Mouse (Mus musculus) layer of hippocampus, postnatal 36 days (tissue): Measurements from ENCODE around the gene Trp73. TPM values are rescaled to one million over a fixed set of nuclear protein-coding genes. Genes with fewer than 3 reads are reported as not detected.

Source experiments
- DNase-seq, 2 experiments: peaks; one replicate each; pipeline ENCODE4 v3.0.0; 2022
- total RNA-seq, 2 experiments: library from RNA; stranded (reverse); gene quantifications; 2 replicates each; pipeline ENCODE4 v1.2.3; 2021

Gene Trp73
- total RNA-seq, 2 experiments from 2014 or later = 1.6 to 3.1 TPM

- DNase-seq = no peak
Observed at GRCm38 (mm10) chr4:154028646-154029045, 111.4 kb downstream of the Trp73 start.

DNA sequence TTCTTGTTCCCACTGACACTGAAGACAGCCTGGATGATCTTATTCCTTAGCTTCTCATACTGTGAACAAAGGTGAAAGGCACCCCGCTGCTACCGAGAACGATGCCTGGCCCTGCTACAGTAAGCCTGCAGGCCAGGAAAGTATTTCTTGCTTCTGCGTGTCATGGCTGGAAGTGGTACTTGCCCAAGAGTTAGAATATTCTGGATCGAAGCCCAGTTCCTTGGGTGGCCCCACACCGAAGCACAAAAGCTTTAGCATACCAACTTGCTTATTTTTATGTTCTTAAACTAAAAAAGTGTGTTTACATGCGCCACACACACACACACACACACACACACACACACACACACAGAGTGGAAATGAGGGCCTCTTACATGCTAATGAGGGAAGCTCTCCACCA, 111.9 kb downstream of the Trp73 start:
- no peak for DNase-seq

GRCm38 (mm10) chr4:154026441-154026761, 113.6 kb downstream of the Trp73 start:
- DNase-seq = no peak

DNA sequence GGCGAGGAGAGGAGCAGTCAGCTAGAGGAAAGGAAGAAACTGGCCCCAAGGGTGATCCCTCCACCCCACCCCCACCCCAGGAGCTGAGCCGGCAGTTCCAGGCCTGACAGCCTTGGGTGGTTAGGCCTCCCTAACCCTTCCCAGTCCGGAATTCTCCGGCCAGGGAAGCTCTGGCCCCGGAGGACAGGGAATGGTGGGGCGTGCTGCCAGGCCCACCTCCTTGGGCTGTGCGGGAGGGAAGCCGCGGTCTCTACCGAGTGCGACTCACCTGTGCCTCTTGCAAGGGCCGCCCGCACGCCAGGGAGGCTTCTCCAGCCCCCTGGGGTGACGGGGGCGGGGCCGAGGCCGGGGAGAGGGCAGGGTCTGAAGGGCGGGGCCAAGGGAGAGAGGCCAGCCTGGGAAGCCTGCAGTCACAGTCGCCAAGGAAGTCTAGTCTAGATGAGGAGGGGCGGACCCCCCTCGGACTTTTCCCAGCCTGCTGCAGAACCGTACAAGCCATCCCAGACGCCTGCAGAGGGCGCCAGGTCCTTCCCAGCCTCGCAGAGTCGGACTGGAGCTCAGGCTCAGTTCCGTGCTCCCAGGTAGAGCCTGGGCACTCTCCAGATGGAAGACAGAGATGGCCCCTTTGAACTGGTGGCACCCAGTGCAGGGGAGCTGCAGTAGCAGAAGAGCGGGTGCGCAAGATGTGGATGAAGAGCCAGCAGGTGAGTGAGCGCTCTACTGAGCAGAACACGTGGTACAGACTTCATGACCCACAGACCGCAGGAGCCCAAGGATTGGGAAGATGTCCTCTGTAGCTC, 114.2 kb downstream of the Trp73 start, which contains the start of gene Smim1:
Smim1 (minus strand) TSS at position 590 of the 800 bp plus-strand sequence.
- peak; percentile 63 to 64 for DNase-seq

- DNase-seq = no peak
Observed at GRCm38 (mm10) chr4:154024729-154025521, 115.1 kb downstream of the Trp73 start.

- DNase-seq = peak in 1 of 2 experiments; percentile 60
Observed at GRCm38 (mm10) chr4:154023754-154024601, 116.0 kb downstream of the Trp73 start.

- DNase-seq = peak in 1 of 2 experiments; percentile 34
Observed at GRCm38 (mm10) chr4:154022844-154023243, 117.2 kb downstream of the Trp73 start.

DNA sequence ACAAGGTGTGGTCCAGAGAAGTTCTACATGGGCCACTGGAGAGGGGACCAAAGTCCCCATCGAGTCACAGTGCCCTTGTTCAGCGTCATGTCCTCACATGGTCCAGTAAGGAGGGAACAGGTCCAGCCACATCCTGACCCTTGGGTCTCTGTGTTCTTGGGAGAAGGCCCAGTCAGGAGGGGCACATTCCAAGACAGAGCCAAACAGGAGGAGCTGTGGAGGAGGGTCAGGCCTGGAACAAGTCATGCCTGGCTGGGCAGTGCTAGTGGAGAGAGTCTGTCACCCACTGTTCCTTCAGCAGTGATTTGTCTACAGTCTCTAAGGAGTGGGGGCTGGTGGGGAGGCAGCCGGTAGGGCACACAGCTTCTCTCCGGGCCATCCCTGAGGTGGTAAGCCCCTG, 117.6 kb downstream of the Trp73 start:
- DNase-seq = no peak

DNA sequence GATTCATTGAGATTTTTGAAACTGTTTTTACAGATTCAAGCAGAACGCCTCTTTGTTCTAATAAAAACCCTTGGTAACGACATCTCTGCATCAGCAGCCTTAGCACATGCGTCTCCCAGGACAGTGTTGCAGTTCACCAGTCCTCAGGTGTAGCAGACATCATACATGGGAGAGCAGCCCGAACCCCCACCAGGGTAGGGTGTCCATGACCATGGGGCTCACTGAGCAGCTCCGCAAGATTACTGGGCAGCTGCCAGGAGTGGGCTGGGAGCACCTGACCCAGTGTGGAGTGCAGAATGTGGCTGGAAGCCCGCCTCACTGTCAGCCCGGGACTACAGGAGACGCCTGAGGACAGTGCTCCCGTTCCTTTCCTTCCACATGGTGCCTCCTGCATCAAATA, 118.6 kb downstream of the Trp73 start:
- DNase-seq = no peak

DNA sequence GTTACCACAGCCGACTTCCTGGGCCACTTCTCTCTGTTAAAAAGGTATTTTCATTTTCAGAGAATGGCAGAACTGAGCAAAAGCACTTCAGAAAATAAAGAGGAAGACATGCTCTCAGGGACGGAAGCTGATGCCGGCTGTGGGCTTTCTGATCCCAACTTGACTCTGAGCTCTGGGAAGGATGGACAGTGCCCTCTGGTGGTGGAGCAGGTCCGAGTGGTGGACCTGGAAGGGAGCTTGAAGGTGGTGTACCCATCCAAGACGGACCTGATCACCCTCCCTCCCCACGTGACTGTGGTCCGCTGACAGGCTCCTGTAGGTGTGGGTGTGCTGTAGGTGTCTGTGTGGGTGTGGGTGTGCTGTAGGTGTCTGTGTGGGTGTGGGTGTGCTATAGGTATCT, 120.4 kb downstream of the Trp73 start:
- DNase-seq = peak in 1 of 2 experiments; percentile 34

DNA sequence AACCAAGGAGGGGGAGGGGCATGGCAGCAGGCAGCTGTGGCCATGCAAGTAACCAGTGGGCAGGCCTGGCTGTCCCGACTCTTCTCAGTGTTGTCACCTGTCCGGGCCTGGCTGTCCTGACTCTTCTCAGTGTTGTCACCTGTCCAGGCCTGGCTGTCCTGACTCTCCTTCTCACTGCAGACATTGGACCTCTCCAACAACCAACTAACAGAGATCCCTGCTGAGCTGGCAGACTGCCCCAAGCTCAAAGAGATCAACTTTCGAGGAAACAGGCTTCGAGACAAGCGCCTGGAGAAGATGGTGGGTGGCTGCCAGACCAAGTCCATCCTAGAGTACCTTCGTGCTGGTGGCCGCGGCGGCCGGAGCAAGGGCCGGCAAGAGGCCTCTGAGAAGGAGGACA, 124.5 kb downstream of the Trp73 start:
- DNase-seq = no peak

GRCm38 (mm10) chr4:154012132-154012882, 127.7 kb downstream of the Trp73 start:
- peak in 1 of 2 experiments; percentile 35 for DNase-seq

- peak; percentile 83 to 84 for DNase-seq
Observed at GRCm38 (mm10) chr4:154011646-154012089, 128.3 kb downstream of the Trp73 start, which contains the start of gene Lrrc47. Gene Lrrc47, plus strand, starts transcription at chr4:154011731.

GRCm38 (mm10) chr4:154010907-154011645, 128.9 kb downstream of the Trp73 start:
- no peak for DNase-seq

DNA sequence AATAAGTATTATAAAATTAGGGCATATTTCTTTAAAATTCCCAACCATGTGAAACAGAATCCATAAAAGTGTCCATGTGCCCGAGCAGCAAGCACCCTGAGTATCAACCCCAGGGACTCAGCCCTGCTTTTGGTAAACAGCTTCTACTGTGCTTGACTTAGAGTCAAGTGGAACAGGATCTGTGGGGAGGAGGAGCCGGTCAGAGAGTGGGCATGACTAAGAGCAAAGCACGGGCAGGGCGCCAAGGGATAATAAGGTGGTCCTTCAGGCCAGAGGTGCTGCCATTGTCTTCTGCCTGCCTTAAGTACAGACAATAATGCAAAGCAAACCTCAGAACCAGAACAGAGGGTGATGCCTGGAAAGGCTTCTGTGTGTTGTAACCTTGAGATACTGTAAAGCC, 132.2 kb downstream of the Trp73 start:
- DNase-seq = no peak

DNA sequence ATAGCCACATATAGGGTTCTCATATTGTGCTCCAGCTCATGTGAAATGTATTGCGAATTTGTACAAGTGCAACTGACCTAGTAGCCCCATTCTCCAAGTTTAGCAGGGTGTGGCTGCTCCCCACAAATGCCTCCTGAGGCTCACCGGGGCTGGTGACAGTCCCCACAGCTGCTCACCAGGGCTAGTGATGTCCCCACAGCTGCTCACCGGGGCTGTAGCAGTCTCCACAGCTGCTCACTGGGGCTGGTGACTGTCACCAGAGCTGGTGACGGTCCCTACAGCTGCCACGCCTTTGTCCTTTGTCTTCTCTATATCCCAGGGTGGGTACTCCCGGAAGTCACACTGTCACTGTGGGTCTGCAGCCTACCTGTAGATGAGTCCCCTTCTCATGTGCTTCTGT, 133.7 kb downstream of the Trp73 start:
- no peak for DNase-seq

Other genes with a start within 250 kb of the Trp73 start
- gene A430005L14Rik, start 183.0 kb downstream of the Trp73 start, total RNA-seq = 10 to 100 TPM; 22.4 to 25.1 TPM
- gene Dffb, start 165.1 kb downstream of the Trp73 start, total RNA-seq = 10 to 100 TPM; 12.2 to 16.0 TPM
- gene Cep104, start 165.0 kb downstream of the Trp73 start, total RNA-seq = 10 to 100 TPM; 32.1 to 38.4 TPM
- gene Lrrc47, start 128.5 kb downstream of the Trp73 start, total RNA-seq = 10 to 100 TPM; 64.5 to 70.7 TPM
- 1 to 10 TPM; 6.6 to 7.6 TPM for gene Smim1, start 114.0 kb downstream of the Trp73 start, total RNA-seq
- 1 to 10 TPM; 1.1 to 1.3 TPM for gene Ccdc27, start 97.5 kb downstream of the Trp73 start, total RNA-seq
- 10 to 100 TPM; 33.8 to 36.0 TPM for gene Wrap73, start 2.2 kb upstream of the Trp73 start, total RNA-seq
- gene Tprgl, start 20.5 kb upstream of the Trp73 start, total RNA-seq = 100 to 1,000 TPM; 161 to 177 TPM
- 1 to 10 TPM; 5.1 to 5.2 TPM for gene Megf6, start 30.5 kb upstream of the Trp73 start, total RNA-seq
- under 1 TPM; 0.33 to 0.72 TPM for gene Arhgef16, start 161.5 kb upstream of the Trp73 start, total RNA-seq
- gene B230104I21Rik, start 195.9 kb upstream of the Trp73 start, total RNA-seq = under 1 TPM in 1 of 2 experiments, not detected in 1; 0.46 TPM